Mouse (Mus musculus): ENCODE measurements around the gene Ngfr.

- TF ChIP-seq TCF12 (IDR thresholded peaks at IDR 0.05; ENCODE audit: low read depth, low read length), result no peak
- TF ChIP-seq CTCF (IDR thresholded peaks at IDR 0.05 in 2 of 3, conservative IDR thresholded peaks at IDR 0.05 in 1 of 3; ENCODE audit: control insufficient read depth in 1 of 3, insufficient read depth in 1 of 3, low read depth in 2 of 3, low read length in 3 of 3, poor library complexity in 1 of 3, severe bottlenecking in 1 of 3), result no peak
- TF ChIP-seq ZKSCAN1 (IDR thresholded peaks at IDR 0.05; ENCODE audit: low read depth, low read length), result no peak
- no peak for TF ChIP-seq TAL1 (IDR thresholded peaks at IDR 0.05; ENCODE audit: low read length)
- TF ChIP-seq USF2 (IDR thresholded peaks at IDR 0.05; ENCODE audit: borderline replicate concordance in 1 of 2, insufficient read depth in 1 of 2, low read depth in 1 of 2, low read length in 2 of 2), result no peak
- no peak for TF ChIP-seq UBTF (IDR thresholded peaks at IDR 0.05; ENCODE audit: borderline replicate concordance, insufficient read depth, low read depth, low read length)
- no peak for TF ChIP-seq MYC (IDR thresholded peaks at IDR 0.05; ENCODE audit: low read depth, low read length)
- TF ChIP-seq POLR2A (IDR thresholded peaks at IDR 0.05; ENCODE audit: control insufficient read depth in 1 of 2, insufficient read depth in 1 of 2, low read depth in 1 of 2, low read length in 2 of 2, poor library complexity in 1 of 2), result no peak
- no peak for TF ChIP-seq MEF2A (IDR thresholded peaks at IDR 0.05; ENCODE audit: extremely low read depth, insufficient replicate concordance, low read depth, low read length, poor library complexity, severe bottlenecking)
Observed at GRCm38 (mm10) chr11:95579455-95579854, 8.1 kb downstream of the Ngfr start.
